Mouse (Mus musculus): Measurements from ENCODE around the gene Mzf1. TPM values are rescaled to one million over a fixed set of nuclear protein-coding genes. Genes with fewer than 3 reads are reported as not detected.

Gene Mzf1
- polyA plus RNA-seq, 1 experiment from 2014 or later, result 0.93 TPM

GRCm38 (mm10) chr7:13013671-13014070 lies 40.9 kb downstream of the Mzf1 start:
- WGBS, result 61% methylated on average over 4 of the region's 4 CpGs
- Histone ChIP-seq H3K36me3 (ENCODE audit: control insufficient read depth, insufficient read depth, low read length) (no peaks in the 10 kb centered on the region), H3K27me3 (ENCODE audit: control insufficient read depth, insufficient read depth, low read length) (no peaks in the 10 kb centered on the region), H3K9me3 (ENCODE audit: control insufficient read depth, low read length) (no peaks in the 10 kb centered on the region), H3K9ac (ENCODE audit: low read length) (no peak overlapping the region), H3K4me1 (replicated peaks; ENCODE audit: control insufficient read depth, insufficient read depth) (no peaks in the 10 kb centered on the region), H3K4me3 (ENCODE audit: low read depth, low read length) (no peak overlapping the region), H3K4me2 (replicated peaks; ENCODE audit: low read depth) (no peak overlapping the region), H3K27ac (replicated peaks) (no peak overlapping the region)
- TF ChIP-seq EP300 (optimal IDR thresholded peaks at IDR 0.05) (no peak), CTCF (IDR thresholded peaks at IDR 0.05; ENCODE audit: low read depth) (no peak)
- ATAC-seq (ENCODE audit: low FRiP score, low TSS enrichment), result no peak
- no peak for DNase-seq (ENCODE audit: low spot score)

DNA sequence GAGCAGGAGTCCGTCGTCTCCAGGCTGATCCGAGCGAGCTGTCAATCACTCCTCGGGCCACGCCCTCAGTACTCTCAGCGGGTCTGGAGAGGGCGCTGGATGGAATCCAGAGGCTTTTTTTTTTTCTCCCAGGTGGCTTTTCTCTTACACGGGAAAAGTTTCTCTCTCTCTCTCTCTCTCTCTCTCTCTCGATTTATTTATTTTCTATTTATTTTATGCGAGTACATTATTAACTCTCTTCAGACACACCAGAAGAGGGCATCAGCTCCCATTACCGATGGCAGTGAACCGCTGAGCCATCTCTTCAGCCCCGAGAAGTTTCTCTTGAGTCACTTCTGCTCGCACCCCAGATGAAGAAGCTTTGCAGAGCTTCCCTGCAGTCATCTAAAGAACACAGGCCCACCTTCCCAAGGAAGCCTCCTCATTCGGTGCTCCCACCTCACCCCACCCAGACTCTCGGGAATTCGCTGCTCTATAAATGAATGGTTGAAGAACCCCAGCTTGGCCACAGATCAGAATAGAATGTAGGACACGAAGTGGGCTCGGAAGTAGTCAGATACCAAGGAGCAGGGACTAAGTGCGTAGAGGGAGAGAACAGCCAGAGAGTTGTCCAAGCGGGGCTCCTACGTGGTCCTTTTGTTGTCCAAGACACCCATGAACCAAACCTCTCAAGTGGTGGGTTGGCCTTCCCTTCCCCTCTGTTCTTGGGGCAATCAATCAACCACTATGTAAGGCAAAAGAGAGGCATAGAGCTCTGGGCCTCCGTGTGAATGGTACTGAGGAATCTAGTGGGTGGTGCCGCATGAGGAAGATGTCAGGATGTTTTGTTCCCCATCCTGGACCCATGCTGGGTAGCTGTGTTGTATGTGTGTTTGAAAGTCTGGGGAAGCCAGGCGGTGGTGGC lies 44.3 kb downstream of the Mzf1 start, which contains the start of gene Zbtb45:
Gene Zbtb45, minus strand, starts transcription at position 30 of the 904 bp plus-strand sequence.
- ATAC-seq (ENCODE audit: low FRiP score, low TSS enrichment), result no peak
- Histone ChIP-seq H3K9ac (ENCODE audit: low read length) (peak within 1 kb of the TSS; percentile 83), H3K9me3 (ENCODE audit: control insufficient read depth, low read length) (no peaks in the 10 kb centered on the region), H3K4me1 (replicated peaks; ENCODE audit: control insufficient read depth, insufficient read depth) (no peaks in the 10 kb centered on the region), H3K4me3 (ENCODE audit: low read depth, low read length) (peak within 1 kb of the TSS; percentile 75), H3K27me3 (ENCODE audit: control insufficient read depth, insufficient read depth, low read length) (no peaks in the 10 kb centered on the region), H3K27ac (replicated peaks) (peak within 1 kb of the TSS; percentile 93), H3K4me2 (replicated peaks; ENCODE audit: low read depth) (peak within 1 kb of the TSS; percentile 87), H3K36me3 (ENCODE audit: control insufficient read depth, insufficient read depth, low read length) (peaks cover 8% of the 10 kb centered on the region)
- DNase-seq (ENCODE audit: low spot score), result no peak
- WGBS, result 8% methylated on average over 26 of the region's 26 CpGs
- TF ChIP-seq CTCF (IDR thresholded peaks at IDR 0.05; ENCODE audit: low read depth), result no peak
- TF ChIP-seq EP300 (optimal IDR thresholded peaks at IDR 0.05), result peak; percentile 3

DNA sequence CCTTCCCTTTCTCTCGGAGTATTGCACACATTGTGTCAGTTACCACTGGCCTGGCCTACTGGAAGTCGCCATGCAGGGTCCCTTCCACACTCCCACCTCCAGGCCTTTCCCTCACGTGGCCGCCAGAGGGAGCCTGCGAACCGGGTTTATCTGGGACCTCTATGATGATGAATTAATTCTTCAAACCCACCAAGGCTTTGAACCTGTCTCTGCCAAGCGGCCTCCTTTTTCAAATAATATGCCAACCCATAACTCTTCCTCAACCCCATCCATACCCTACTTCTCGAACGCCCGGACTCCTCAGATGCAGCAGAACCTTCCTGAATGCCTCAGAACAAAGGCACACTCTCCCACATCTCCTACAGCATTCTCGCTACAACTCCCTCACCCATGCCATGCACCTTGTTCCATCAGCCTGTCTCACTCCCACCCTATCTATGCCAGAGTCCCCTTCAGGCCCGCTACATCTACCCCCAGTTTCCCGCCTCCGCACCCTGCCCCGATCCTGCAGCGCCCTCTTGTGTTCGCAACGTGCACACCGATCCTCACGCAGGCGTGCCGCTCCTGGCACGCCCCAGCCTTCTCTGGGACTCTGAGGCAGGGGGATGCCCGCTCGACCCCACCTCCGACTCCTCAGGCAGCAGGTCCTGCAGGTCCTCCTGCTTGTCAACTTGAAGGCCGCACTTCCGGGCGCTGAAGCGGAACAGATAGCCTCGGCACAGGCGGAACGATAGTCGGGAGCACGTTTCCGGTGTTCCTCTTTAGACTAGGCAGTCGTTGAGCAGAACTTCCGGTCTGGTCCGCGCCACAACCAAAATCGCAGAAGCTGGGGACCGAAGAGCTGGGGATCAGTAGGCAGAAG lies 45.2 kb downstream of the Mzf1 start:
- Histone ChIP-seq H3K4me3 (ENCODE audit: low read depth, low read length) (peak overlapping the region; percentile 75), H3K4me2 (replicated peaks; ENCODE audit: low read depth) (peak overlapping the region; percentile 87), H3K4me1 (replicated peaks; ENCODE audit: control insufficient read depth, insufficient read depth) (no peaks in the 10 kb centered on the region), H3K27me3 (ENCODE audit: control insufficient read depth, insufficient read depth, low read length) (no peaks in the 10 kb centered on the region), H3K27ac (replicated peaks) (peak overlapping the region; percentile 93), H3K9me3 (ENCODE audit: control insufficient read depth, low read length) (no peaks in the 10 kb centered on the region), H3K36me3 (ENCODE audit: control insufficient read depth, insufficient read depth, low read length) (peaks cover 8% of the 10 kb centered on the region), H3K9ac (ENCODE audit: low read length) (peak overlapping the region; percentile 83)
- ATAC-seq (ENCODE audit: low FRiP score, low TSS enrichment) (peak; percentile 92), DNase-seq (ENCODE audit: low spot score) (peak; percentile 93)
- under 1% methylated on average over 42 of the region's 42 CpGs for WGBS
- TF ChIP-seq CTCF (IDR thresholded peaks at IDR 0.05; ENCODE audit: low read depth) (peak; percentile 91), EP300 (optimal IDR thresholded peaks at IDR 0.05) (no peak)

GRCm38 (mm10) chr7:13007341-13008092 lies 47.0 kb downstream of the Mzf1 start:
- Histone ChIP-seq H3K27me3 (ENCODE audit: control insufficient read depth, insufficient read depth, low read length) (no peaks in the 10 kb centered on the region), H3K9ac (ENCODE audit: low read length) (no peak overlapping the region), H3K9me3 (ENCODE audit: control insufficient read depth, low read length) (no peaks in the 10 kb centered on the region)

GRCm38 (mm10) chr7:13006531-13006930 lies 48.0 kb downstream of the Mzf1 start:
- H3K4me2 ChIP-seq (replicated peaks; ENCODE audit: low read depth), result no peak overlapping the region
- H3K27me3 ChIP-seq (ENCODE audit: control insufficient read depth, insufficient read depth, low read length), result no peaks in the 10 kb centered on the region
- ATAC-seq (ENCODE audit: low FRiP score, low TSS enrichment), result no peak
- H3K27ac ChIP-seq (replicated peaks), result no peak overlapping the region
- H3K4me1 ChIP-seq (replicated peaks; ENCODE audit: control insufficient read depth, insufficient read depth), result no peaks in the 10 kb centered on the region
- peaks cover 8% of the 10 kb centered on the region for H3K36me3 ChIP-seq (ENCODE audit: control insufficient read depth, insufficient read depth, low read length)
- no peak overlapping the region for H3K9ac ChIP-seq (ENCODE audit: low read length)
- DNase-seq (ENCODE audit: low spot score), result no peak
- no peak overlapping the region for H3K4me3 ChIP-seq (ENCODE audit: low read depth, low read length)
- TF ChIP-seq EP300 (optimal IDR thresholded peaks at IDR 0.05) (no peak), CTCF (IDR thresholded peaks at IDR 0.05; ENCODE audit: low read depth) (no peak)
- H3K9me3 ChIP-seq (ENCODE audit: control insufficient read depth, low read length), result no peaks in the 10 kb centered on the region
- WGBS, result 90% methylated on average over 10 of the region's 10 CpGs

More at GRCm38 (mm10) chr7:13007341-13008092, 47.0 kb downstream of the Mzf1 start:
- no peak overlapping the region for H3K27ac ChIP-seq (replicated peaks)
- WGBS, result 63% methylated on average over 57 of the region's 57 CpGs
- H3K36me3 ChIP-seq (ENCODE audit: control insufficient read depth, insufficient read depth, low read length), result peaks cover 8% of the 10 kb centered on the region
- no peak for ATAC-seq (ENCODE audit: low FRiP score, low TSS enrichment)
- DNase-seq (ENCODE audit: low spot score), result no peak
- H3K4me3 ChIP-seq (ENCODE audit: low read depth, low read length), result no peak overlapping the region
- H3K4me1 ChIP-seq (replicated peaks; ENCODE audit: control insufficient read depth, insufficient read depth), result no peaks in the 10 kb centered on the region
- TF ChIP-seq EP300 (optimal IDR thresholded peaks at IDR 0.05) (no peak), CTCF (IDR thresholded peaks at IDR 0.05; ENCODE audit: low read depth) (no peak)
- H3K4me2 ChIP-seq (replicated peaks; ENCODE audit: low read depth), result no peak overlapping the region
